Mouse (Mus musculus): Measurements from ENCODE around the gene Lgals2. TPM values are rescaled to one million over a fixed set of nuclear protein-coding genes. Genes with fewer than 3 reads are reported as not detected.

Lgals2 gene
- total and polyA plus RNA-seq, 3 experiments: not detected

DNA sequence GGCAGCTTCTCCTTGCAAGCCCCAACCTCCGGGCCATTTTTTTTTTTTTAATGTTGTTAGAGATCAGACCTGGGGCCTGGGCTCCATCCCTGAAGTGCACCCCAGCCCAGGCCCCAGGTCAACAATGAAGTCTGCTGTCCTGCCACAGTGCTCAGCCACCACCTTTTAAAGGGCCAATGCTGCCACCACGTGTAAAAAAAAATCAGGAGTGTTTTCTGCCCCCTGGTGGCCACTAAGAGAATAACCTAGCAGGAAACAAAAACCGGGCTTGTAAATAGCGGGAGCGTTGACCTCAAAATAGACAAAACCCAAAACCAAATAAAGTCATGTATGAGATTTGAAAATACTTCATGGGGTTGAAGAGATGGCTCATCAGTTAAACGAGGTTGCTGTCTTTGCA lies 14.4 kb upstream of the Lgals2 start:
- peaks cover 0 to 2% of the 10 kb centered on the region in 2 experiments; a peak in 1 of 4 replicates for H3K36me3 ChIP-seq (ENCODE audit: control insufficient read depth in 1 of 2, insufficient read depth in 2 of 2, low read length in 2 of 2)
- TF ChIP-seq CTCF (IDR thresholded peaks at IDR 0.05 in 2 of 3, conservative IDR thresholded peaks at IDR 0.05 in 1 of 3; ENCODE audit: control insufficient read depth in 1 of 3, insufficient read depth in 1 of 3, low read depth in 2 of 3, low read length in 3 of 3, poor library complexity in 1 of 3, severe bottlenecking in 1 of 3) (peak; percentile 55 to 91 (median 68)), RAD21 (IDR thresholded peaks at IDR 0.05; ENCODE audit: low read depth, low read length) (peak; percentile 45), ZMIZ1 (IDR thresholded peaks at IDR 0.05; ENCODE audit: low read depth, low read length) (no peak), MYC (IDR thresholded peaks at IDR 0.05; ENCODE audit: low read depth, low read length) (peak; percentile 99), UBTF (IDR thresholded peaks at IDR 0.05; ENCODE audit: borderline replicate concordance, insufficient read depth, low read depth, low read length) (no peak), TBP (IDR thresholded peaks at IDR 0.05; ENCODE audit: low read depth, low read length) (no peak), SMC3 (IDR thresholded peaks at IDR 0.05; ENCODE audit: low read depth, low read length) (peak; percentile 80), ELF1 (IDR thresholded peaks at IDR 0.05; ENCODE audit: low read depth, low read length) (0 out of 2 replicates have a peak, but pooled peaks have one; percentile 33), SIN3A (IDR thresholded peaks at IDR 0.05; ENCODE audit: low read length) (peak; percentile 92), MYB (IDR thresholded peaks at IDR 0.05; ENCODE audit: low read depth, low read length) (no peak), MXI1 (IDR thresholded peaks at IDR 0.05; ENCODE audit: low read depth, low read length) (peak; percentile 98), ETS1 (IDR thresholded peaks at IDR 0.05; ENCODE audit: low read depth, low read length) (no peak), MAX (IDR thresholded peaks at IDR 0.05; ENCODE audit: low read length) (peak; percentile 94), USF1 (IDR thresholded peaks at IDR 0.05; ENCODE audit: low read depth, low read length) (peak; percentile 60), TCF12 (IDR thresholded peaks at IDR 0.05; ENCODE audit: low read depth, low read length) (no peak), NRF1 (IDR thresholded peaks at IDR 0.05; ENCODE audit: insufficient read depth, low read depth, low read length, poor library complexity, severe bottlenecking) (no peak), ZNF384 (IDR thresholded peaks at IDR 0.05; ENCODE audit: low read depth, low read length) (peak; percentile 92), USF2 (IDR thresholded peaks at IDR 0.05; ENCODE audit: borderline replicate concordance in 1 of 2, insufficient read depth in 1 of 2, low read depth in 1 of 2, low read length in 2 of 2) (no peak), MAZ (IDR thresholded peaks at IDR 0.05; ENCODE audit: low read depth, low read length) (no peak), KAT2A (conservative IDR thresholded peaks at IDR 0.05; ENCODE audit: low read depth, low read length) (no peak), TAL1 (IDR thresholded peaks at IDR 0.05; ENCODE audit: low read length) (no peak), NELFE (IDR thresholded peaks at IDR 0.05; ENCODE audit: low read depth, low read length) (no peak), ZC3H11A (IDR thresholded peaks at IDR 0.05; ENCODE audit: low read depth, low read length) (peak; percentile 32; the same call in 1 of the 2 replicates), HCFC1 (IDR thresholded peaks at IDR 0.05; ENCODE audit: low read depth, low read length) (peak; percentile 49; the same call in 1 of the 2 replicates), MAFK (IDR thresholded peaks at IDR 0.05; ENCODE audit: borderline replicate concordance, low read depth, low read length) (no peak), RCOR1 (IDR thresholded peaks at IDR 0.05; ENCODE audit: low read depth, low read length) (no peak)
- peak overlapping the region; percentile 51 for H3K9ac ChIP-seq (ENCODE audit: control insufficient read depth, low read depth, low read length, poor library complexity, severe bottlenecking)
- H3K9me3 ChIP-seq (replicated peaks; ENCODE audit: insufficient read depth, low read length): no peaks in the 10 kb centered on the region
- H3K79me2 ChIP-seq (ENCODE audit: control insufficient read depth, insufficient read depth, low read length, poor library complexity): no peaks in the 10 kb centered on the region
- peaks cover 0 to 2% of the 10 kb centered on the region in 2 experiments; a peak in 1 of 4 replicates for H3K4me1 ChIP-seq (ENCODE audit: control insufficient read depth in 1 of 2, insufficient read depth in 2 of 2, low read length in 2 of 2)
- no peak overlapping the region for H3K27ac ChIP-seq (ENCODE audit: control insufficient read depth, low read depth, low read length)
- no peaks in the 10 kb centered on the region for H3K27me3 ChIP-seq (ENCODE audit: control insufficient read depth in 1 of 2, insufficient read depth in 2 of 2, low read length in 2 of 2)
- H3K4me3 ChIP-seq (ENCODE audit: control insufficient read depth in 1 of 2, insufficient read depth in 1 of 2, low read depth in 2 of 2, low read length in 2 of 2): no peak overlapping the region
- peak; percentile 85 for DNase-seq (ENCODE audit: low read depth, low spot score)
